Mouse (Mus musculus): ENCODE measurements around the gene Gm45837.

DNA sequence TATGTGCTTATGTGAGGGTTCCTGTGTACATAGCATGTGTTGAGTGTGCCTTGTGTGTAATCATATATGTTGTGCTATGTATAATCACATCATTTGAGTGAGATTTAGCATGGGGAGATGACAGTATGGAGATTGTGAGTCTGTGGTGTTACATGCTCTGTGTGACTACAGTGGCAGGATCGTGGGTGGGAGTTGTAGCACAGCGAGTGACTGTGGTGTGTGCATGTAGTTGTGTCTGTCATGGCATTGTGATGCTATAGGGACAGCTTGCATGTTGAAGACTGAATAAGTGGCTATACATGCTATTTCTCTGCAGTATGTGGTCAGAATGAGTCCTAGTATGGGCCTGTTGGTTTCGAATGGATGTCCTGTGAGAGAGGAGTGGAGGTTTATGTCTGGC is 42.0 kb downstream of the Gm45837 start:
- TF ChIP-seq CTCF (IDR thresholded peaks at IDR 0.05 in 2 of 3, conservative IDR thresholded peaks at IDR 0.05 in 1 of 3; ENCODE audit: control insufficient read depth in 1 of 3, insufficient read depth in 1 of 3, low read depth in 2 of 3, low read length in 3 of 3, poor library complexity in 1 of 3, severe bottlenecking in 1 of 3), result no peak
- no peak for TF ChIP-seq USF2 (IDR thresholded peaks at IDR 0.05; ENCODE audit: borderline replicate concordance in 1 of 2, insufficient read depth in 1 of 2, low read depth in 1 of 2, low read length in 2 of 2)
- TF ChIP-seq POLR2A (IDR thresholded peaks at IDR 0.05; ENCODE audit: control insufficient read depth in 1 of 2, insufficient read depth in 1 of 2, low read depth in 1 of 2, low read length in 2 of 2, poor library complexity in 1 of 2), result no peak
- no peak for TF ChIP-seq MXI1 (IDR thresholded peaks at IDR 0.05; ENCODE audit: low read depth, low read length)
- no peak for TF ChIP-seq HCFC1 (IDR thresholded peaks at IDR 0.05; ENCODE audit: low read depth, low read length)

All from MEL (cell line).